ENCODE assay signal across 27 mouse cellular contexts in genomic region chr3:120468887-120469286, GRCm38 (mm10).
"Had no signal": no experiment of that assay in that cellular context is flagged by ENCODE, and none has a peak within 500 bp of the region (broad histone marks: within the 10 kb centered on the region; RNA-seq: fewer than 3 reads in every experiment).

No protein-coding gene starts in this region.

- H3K27me3 ChIP-seq: embryonic facial prominence, embryonic 12.5 days; embryonic facial prominence, embryonic 13.5 days; embryonic facial prominence, embryonic 15.5 days; forebrain, embryonic 12.5 days; forebrain, embryonic 13.5 days; forebrain, embryonic 15.5 days had no signal

- H3K4me2 ChIP-seq: embryonic facial prominence, embryonic 12.5 days; embryonic facial prominence, embryonic 13.5 days; embryonic facial prominence, embryonic 15.5 days; forebrain, embryonic 12.5 days; forebrain, embryonic 13.5 days; forebrain, embryonic 15.5 days had no signal

- H3K27ac ChIP-seq: embryonic facial prominence, embryonic 12.5 days; embryonic facial prominence, embryonic 13.5 days; embryonic facial prominence, embryonic 15.5 days; forebrain, embryonic 10.5 days; forebrain, embryonic 12.5 days; forebrain, embryonic 13.5 days; forebrain, embryonic 15.5 days; gastrocnemius, adult 2 months; heart, adult 2 months had no signal

- H3K4me1 ChIP-seq: embryonic facial prominence, embryonic 12.5 days had no signal

- H3K9me3 ChIP-seq: embryonic facial prominence, embryonic 12.5 days; embryonic facial prominence, embryonic 13.5 days; embryonic facial prominence, embryonic 15.5 days; forebrain, embryonic 10.5 days; forebrain, embryonic 12.5 days; forebrain, embryonic 13.5 days; forebrain, embryonic 15.5 days had no signal

- H3K4me3 ChIP-seq: embryonic facial prominence, embryonic 12.5 days; embryonic facial prominence, embryonic 13.5 days; embryonic facial prominence, embryonic 15.5 days; erythroblast, embryonic 14.5 days; forebrain, embryonic 10.5 days; forebrain, embryonic 12.5 days; forebrain, embryonic 13.5 days; forebrain, embryonic 15.5 days; gastrocnemius, adult 2 months; heart, adult 2 months had no signal

- ATAC-seq: forebrain, embryonic 13.5 days; forebrain, embryonic 14.5 days; forebrain, embryonic 15.5 days; forebrain, embryonic 16.5 days; forebrain, postnatal 0 days had no signal

- H3K9ac ChIP-seq: embryonic facial prominence, embryonic 12.5 days; embryonic facial prominence, embryonic 13.5 days; embryonic facial prominence, embryonic 15.5 days; forebrain, embryonic 12.5 days; forebrain, embryonic 13.5 days; forebrain, embryonic 15.5 days; forebrain, postnatal 0 days had no signal

- DNase-seq: cerebellum, adult 2 months; cerebellum, adult 9-10 months; cerebellum, adult 9-11 months; cerebellum, postnatal 10 days; cerebellum, postnatal 14 days; cerebellum, postnatal 25 days; cerebellum, postnatal 36 days; embryo, embryonic 11 days; forebrain, postnatal 0 days; gastrocnemius, adult 2 months; gastrocnemius, postnatal 10 days; gastrocnemius, postnatal 14 days; gastrocnemius, postnatal 25 days; gastrocnemius, postnatal 36 days; heart, adult 11 months; heart, adult 18-20 months; heart, adult 2 months had no signal

- H3K36me3 ChIP-seq: embryonic facial prominence, embryonic 12.5 days; embryonic facial prominence, embryonic 13.5 days; embryonic facial prominence, embryonic 15.5 days; forebrain, embryonic 10.5 days; forebrain, embryonic 12.5 days; forebrain, embryonic 15.5 days had no signal
